Mouse (Mus musculus) olfactory bulb, adult 2 months (tissue): ENCODE results near the gene Rd3.

Experiments used
- CTCF ChIP-seq: fragments of 200-500 bp; IDR thresholded peaks from 2 replicates; pipeline ENCODE4 v1.5.1; 2012; ENCODE audit warnings: low read depth, mild to moderate bottlenecking, low read length, moderate library complexity; ENCODE audit not compliant: insufficient read depth
- POLR2A ChIP-seq: fragments of 200-500 bp; IDR thresholded peaks from 2 replicates; pipeline ENCODE4 v1.6.1; 2012; ENCODE audit warnings: mild to moderate bottlenecking, low read depth, low read length, moderate library complexity; ENCODE audit not compliant: insufficient read depth

DNA sequence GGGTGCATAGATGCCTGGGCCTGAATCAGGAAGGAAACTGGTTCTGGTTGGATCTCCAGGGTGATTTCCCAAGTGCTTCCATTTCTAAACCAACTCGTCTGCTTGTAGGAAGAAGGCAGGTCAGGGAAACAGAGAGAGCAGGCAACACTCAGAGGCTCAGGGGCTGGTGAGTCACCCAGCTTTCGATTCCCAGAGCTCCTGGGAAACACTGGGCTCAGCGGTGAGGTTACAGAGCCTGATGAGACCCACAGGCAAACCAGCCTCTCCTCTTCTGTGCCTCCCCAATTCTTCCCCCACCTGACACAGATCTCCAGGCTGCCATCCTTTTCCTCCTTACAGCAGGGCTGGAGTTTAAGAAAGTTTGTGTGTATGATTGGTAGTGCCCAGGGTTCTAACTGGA lies 13.8 kb upstream of the Rd3 start:
- TF ChIP-seq CTCF = no peak
- TF ChIP-seq POLR2A = no peak
